Mouse (Mus musculus): Measurements from ENCODE around the gene Clcnka.

Clcnka gene

DNA sequence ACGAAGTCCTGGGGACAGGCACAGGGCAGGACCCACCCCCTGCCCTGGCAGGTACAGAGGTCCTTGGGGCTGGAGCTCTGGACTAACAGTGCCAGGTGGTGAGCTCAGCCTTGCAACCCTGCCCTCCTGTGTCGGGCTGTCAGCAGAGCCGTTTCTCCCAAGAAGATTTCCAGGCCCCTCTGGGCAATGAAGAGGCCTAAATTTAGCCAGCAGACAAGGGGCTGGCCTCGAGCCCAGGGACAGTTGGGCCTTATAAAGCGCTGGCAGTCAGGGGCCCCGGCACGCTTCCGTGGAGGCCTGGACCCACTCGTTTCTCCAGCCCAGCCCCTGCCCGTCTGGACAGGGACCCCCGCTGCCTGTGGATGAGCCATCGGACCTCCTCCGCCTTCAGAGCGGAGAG lies 22.9 kb upstream of the Clcnka start:
- DNase-seq (ENCODE audit: low spot score) = no peak

DNA sequence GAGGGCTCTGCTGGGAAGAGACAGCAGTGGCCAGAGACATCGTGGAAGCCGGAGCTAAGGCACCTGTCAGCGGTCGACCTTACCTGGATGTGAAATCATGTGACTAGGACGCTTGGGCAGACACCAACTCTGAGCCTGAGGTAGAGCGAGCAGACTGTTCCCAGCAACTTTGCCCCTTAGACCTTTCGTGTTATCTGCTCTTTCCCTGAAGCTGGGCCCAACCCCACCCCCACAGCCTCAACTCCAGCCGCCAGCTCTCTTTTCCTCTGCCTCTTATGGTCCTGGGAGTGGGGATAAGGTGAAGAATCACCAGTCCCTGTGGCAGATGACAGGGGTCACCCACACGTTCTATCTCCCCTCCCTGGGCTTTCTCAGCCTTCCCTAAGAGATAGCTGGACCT lies 22.4 kb upstream of the Clcnka start:
- no peak for DNase-seq (ENCODE audit: low spot score)

DNA sequence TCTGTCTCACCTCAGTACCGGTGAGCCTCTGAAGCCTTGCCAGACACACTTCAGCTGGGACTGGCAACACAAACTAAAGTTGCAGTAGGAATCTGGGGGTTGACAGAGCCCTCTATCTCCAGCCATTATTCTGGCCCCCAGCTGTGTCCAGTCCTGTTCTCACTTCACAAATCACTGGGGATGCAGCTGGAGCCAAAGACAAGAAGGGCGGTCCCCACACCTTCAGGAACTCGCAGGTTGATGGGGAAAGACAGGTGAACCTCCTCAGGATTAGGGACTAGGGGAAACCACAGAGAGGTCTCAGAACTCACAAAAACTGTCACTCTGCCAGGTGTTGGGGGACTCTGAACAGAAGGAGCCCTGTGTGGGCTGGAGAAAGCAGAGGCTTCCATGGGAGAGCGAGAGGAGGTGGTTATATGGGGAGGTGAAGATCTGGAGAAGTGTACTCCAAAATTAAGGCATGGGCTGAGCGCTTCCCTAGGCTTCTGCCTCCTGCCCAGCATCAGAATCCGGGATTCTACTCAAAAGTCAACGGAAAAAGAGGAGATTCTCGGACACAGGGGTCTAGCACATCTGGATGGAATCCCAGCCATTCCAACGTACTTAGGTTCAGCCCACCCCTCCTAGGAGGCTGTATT lies 21.8 kb upstream of the Clcnka start, which contains the start of gene Hspb7:
Hspb7 (plus strand) TSS at position 588 of the 638 bp plus-strand sequence.
- DNase-seq (ENCODE audit: low spot score) = no peak

DNA sequence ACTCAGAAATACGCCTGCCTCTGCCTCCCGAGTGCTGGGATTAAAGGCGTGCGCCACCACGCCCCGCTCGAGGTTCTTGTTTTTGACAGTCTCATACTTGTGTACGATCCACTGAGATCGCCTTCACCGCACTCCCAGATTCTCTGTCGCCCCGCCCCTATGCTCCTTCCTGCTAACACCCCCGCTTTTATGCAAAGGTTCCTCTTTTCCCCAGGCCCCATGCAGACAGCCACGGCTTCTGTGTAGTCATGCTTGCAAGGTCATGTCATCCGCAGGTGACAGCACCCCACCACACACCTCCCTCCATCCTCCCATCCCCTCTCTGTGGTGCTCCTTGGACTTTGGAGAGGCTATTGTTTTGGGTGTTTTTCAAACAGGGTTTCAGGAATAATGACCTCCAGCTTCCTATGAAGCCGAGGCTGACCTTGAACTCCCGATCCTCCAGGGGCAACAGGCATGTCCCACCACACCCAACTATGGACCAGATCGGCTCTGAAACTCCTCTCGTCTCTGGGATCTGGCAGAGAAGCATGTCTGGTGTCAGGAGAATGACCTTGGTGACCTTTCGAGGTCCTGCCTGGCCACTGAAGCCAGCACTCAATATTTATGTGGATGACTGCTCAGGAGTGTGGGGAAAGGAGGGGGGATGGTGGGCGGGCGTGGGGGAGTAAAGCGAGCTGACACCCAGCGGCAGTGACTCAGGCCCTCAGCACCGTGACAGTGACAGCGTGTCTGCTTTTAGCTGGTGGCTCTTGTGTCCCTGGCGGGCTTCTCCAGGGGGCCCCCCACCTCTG lies 21.1 kb upstream of the Clcnka start:
- no peak for DNase-seq (ENCODE audit: low spot score)

DNA sequence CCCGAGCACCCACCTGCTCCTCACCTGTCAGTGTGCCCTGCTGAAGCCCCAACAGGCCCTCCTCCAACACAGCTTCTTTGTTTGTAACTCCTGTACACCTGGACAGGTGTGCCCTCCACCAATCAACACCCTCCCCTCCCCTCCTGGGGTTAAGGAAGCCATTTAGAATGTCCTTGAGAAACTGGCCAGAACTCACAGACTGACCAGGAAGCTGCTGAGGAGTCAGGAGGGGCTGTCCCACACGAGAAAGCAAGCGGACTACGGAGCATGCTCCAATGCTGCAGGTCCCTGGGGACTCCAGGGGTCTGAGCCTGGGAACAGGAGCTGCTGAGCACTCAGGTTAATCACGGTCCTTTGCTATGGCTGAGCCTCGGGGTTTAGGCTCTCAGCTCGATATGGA lies 17.4 kb upstream of the Clcnka start, which contains the start of gene Clcnkb:
Clcnkb (minus strand) TSS at position 91 of the 400 bp plus-strand sequence.
- DNase-seq (ENCODE audit: low spot score) = no peak

DNA sequence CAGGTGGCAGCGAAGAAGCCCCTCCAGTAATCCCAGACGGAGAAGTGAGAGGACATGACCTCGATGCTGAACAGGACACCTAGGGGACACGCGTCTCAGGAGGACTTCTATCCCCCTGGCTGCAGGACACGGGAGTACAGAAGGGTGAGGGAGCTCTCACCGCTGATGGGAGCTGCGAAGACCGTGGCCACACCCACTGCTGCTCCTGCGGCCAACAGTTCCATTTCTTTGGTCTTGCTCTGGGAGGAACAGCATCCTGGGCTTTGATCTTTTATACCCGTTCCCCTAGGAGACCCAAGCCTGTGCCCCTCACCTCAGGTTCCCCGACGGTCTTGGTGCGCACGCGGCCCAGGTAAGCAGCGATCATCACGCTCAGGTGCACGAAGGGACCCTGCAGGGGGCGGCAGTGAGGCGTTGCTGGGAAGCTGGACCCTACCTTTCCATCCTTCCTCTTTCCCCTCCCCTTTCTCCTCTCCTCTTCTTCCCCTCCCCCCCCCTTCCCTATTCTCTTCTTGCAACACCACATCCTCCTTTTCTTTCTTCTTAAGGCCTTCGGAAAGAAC lies 13.0 kb upstream of the Clcnka start:
- no peak for DNase-seq (ENCODE audit: low spot score)

DNA sequence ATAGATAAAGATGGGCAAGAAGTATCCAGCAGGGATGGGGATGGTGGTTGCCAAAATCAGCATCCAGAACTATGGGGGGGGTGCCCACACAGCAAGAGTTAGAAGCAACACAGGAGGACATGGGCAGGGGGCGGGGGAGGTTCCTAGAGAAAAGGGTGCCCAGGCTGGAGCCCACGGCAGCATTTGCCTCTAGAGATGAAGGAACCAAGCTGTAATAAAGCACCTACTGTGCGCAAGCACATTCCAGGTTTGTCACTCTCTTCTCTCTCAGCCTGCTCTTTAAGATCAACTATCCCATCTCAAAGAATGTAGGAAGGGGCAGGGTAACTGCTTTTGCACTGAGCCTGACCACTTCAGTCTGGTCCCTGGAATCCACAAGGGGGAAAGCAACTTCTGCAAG lies 10.1 kb upstream of the Clcnka start:
- no peak for DNase-seq (ENCODE audit: low spot score)

DNA sequence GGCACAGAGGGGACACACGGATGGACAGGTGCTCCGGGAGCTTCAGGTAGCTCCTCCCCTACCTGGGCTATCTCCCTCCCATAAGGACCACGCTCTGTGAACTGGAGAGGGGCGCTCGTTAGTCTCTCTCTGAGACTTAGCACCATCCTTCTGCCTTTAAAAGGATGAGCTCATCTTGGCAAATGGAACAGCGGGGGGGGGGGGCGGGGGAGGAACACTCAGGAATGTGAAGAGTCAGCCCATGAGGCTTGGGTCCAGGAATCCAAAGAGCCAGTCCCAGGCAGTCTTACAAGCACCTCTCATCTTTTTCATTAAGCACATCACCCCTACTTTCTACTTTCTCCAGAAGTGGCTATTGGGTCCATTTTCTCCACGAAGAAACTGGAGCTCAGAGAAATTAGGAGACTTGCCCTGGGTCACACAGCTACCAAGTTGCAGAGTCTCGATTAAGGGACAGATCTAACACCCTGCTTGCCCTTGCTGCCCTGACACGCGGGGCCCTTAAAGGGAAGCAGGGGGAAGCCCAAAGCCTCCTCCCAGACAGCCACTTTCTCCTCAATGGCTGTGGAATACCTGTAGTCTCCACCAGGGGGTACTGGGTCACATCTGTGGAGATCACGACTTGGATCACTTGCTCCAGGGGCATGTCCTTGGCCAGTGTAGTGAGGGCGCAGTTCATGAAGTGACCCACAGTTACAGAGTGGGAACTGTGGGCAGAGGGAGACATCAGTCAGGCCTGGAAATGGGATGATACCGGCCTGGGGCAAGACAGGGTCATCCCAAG lies 8.2 kb upstream of the Clcnka start:
- DNase-seq (ENCODE audit: low spot score) = peak; percentile 40

DNA sequence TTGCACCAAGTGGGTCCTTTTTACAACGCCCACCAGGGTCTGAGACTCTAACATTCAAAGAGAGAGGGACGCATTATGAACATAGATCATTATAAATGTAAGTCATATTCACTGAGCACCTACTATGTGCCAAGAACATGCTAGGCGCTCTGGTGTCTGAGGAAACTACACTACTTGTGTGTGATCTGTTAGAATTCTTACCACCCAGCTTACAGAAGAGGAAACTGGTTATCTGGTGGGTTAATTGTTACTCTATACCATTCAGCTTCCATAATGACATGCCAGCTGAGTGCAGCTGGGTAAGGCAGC lies 6.7 kb upstream of the Clcnka start:
- DNase-seq (ENCODE audit: low spot score) = no peak

DNA sequence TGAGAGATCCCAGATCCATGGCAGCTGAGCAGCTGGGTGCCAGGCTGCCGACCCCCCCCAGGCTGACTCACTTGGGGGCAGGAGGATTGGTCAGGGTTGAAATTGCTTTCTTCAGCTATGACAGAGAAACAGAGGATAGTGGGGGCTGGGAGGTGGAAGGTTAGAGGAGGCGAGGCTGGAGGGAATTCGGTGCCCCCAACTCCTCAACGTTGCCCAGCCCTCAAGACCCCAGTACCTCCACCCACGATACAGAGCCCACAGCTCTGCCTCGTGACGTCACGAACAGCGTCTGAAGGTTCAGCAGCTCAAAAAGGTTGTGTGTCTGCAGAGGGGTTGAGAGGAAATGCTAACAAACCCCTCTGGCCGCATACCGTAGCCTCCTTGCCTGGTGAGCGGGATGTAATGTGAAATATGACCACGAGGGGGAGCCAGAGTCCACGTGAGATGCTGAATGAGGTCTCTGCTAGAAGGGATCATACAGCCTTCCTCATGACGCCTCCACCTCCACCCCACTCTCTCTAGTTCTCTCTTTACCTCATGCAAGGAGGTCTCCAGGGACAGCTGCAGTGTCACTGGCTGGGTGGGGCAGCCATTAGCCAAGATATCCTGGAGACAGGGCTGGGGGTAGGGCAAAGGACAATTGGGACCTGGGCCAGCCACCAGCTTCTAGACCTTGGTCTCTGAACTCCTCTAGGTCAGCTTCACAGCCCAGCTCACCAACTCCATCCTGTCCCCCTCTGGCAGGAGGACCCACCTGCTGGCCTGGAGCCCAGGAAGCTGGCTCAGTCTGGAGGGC lies 6.2 kb upstream of the Clcnka start:
- peak; percentile 78 for DNase-seq (ENCODE audit: low spot score)

DNA sequence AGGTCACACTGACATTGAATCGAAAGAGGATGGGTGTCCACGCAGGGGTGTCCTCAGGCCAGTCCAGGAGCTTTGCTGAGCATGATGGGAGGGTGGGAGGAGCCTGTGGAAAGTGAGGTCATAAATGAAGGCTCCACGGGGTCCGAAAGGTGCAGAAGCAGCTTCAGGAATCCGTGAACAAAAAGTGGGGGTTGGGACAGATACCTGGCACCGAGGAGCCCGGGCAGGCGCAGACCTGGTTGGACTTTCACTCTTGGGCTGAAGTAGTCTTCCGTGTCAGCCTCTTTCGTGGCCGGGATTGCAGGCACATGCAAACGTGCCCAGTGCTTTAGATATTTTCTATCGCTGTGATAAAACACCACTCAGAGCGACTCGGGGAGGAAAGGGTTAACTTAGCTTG lies 1.6 kb upstream of the Clcnka start:
- DNase-seq (ENCODE audit: low spot score) = no peak

DNA sequence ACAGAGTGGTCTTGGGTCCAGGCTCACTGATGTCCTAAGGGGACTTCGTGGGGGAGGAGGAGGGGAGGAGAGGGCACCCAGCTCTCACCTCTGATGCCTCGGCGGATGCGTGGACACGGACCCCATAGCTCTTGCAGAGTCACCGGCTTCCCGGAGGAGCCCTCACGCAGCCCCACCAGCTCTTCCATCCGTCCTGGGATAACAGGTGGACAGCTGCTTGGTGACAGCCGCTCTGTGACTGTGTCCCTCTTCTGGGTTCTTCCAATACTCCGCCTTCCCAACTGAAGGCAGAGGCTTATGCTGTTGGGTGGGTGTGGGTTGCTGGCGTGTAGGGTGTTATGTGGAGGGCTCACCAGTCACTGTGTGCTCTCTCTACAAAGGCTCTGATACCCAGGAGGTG lies 663 bp downstream of the Clcnka start:
- no peak for DNase-seq (ENCODE audit: low spot score)

DNA sequence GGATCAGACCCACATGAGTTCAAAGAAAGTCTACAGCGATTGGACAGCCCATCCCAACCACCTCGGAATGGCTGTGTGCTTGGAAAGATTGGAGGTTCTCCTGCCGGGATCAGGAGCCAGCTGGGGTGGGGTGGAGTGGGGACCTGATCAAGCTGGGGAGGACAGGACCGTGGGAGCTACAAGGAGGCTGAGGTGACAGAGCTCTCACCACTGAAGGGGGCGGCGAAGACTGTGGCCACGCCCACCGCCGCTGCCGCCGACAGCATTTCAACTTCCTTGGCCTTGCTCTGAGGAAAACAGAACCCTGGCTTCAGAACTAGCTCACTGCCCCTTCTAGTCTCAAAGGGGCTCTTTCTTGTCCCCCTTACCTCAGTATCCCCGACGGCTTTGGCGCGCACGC lies 3.8 kb downstream of the Clcnka start:
- no peak for DNase-seq (ENCODE audit: low spot score)

DNA sequence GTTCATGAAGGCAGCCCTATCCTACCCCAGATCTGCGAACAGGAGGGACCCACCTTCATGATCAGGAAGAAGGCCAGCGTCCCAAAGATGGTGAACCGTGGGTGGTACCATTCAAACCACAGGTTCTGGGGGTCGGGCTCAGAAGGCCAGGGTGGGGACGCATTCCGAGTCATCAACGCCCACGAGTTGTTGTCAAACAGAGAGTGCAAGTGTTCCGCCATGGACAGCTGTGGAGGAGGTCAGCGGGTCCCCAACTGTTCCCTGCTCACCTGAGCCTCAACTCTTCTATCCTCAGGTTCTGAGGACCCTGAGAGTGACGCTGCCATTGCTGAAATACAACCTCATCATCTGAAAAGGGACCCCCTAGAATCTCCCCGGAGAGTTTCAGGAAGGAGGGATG lies 7.2 kb downstream of the Clcnka start:
- DNase-seq (ENCODE audit: low spot score) = no peak

DNA sequence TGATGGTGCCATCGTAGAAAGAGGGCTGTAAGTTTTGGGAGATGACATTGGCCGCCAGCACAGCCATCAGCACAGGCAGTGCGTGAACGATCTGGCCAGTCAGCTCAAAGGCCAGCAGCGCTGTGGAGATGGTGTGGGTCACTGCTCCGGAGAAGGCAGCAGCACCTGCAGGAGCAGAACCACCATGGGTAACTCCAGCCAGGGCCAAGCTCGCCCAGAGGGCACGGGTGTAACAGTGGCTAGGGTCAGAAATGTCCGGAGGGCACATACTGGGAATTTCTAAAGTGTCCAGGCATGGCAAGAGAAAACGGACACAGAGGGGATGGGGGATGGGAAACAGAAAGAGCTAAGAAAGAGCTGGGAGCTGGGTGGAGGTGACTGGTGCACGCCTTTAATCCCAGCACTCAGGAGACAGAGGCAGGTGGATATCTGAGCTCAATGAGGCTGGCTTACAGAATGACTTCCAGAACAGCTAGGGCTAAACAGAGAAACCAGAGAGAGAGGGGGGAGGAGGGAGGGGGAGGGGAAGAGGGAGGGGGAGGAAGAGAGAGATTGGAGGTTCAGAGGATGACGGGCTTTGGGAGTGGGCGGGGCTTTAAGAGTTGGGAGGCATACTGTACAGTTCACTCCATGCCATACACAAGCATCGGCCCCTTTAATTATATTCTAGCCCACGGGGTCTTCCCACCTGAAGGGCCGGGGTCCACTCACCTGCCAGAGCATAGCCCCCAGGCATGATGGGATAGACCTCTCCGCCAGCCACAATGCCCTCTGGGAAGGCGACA lies 9.0 kb downstream of the Clcnka start:
- no peak for DNase-seq (ENCODE audit: low spot score)

DNA sequence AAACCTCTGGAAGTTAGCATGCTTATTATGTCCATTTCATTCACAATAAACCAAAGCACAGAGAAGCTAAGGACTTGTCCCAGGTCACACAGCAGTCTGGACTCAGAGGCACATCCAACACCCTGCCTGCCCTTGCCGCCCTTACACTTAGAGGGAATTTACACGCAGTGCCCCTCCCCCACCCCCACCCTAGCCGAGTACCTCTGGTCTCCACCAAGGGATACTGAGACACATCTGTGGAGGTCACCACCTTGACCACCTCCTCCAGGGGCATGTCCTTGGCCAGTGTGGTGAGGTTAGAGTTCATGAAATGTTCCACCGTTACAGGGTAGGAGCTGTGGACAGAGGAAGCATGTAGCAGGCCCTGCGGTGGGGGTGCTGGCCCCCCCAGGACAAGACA lies 10.6 kb downstream of the Clcnka start:
- no peak for DNase-seq (ENCODE audit: low spot score)

DNA sequence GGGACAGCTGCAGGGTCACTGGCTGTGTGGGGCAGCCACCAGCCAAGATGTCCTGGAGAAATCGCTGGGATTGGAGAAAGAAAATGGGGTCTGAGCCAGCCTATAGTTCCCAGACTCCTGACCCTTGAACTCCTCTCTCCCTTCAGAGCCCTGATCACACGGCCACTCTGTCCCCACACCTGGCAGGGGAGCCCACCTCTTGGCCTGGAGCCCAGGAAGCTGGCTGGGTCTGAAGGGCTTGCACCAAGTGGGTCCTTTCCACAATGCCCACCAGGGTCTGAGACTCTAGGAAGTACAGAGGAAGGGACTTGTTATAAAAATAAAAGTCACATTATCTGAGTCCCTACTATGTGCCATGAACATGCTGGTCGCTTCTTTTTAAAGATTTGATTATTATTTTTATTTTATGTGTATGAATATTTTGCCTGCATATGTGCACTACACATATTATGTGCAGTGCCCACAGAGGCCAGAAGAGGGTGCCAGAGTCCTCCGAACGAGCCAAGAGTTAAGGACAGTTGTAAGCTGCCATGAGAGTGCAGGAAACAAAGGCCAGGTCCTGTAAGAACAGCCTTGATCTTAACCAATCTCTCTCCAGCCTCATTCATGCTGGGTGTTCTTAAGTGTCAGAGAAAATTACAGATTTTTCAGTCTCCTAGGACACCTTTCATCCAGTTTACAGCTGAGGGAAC lies 11.3 kb downstream of the Clcnka start:
- peak; percentile 74 for DNase-seq (ENCODE audit: low spot score)

DNA sequence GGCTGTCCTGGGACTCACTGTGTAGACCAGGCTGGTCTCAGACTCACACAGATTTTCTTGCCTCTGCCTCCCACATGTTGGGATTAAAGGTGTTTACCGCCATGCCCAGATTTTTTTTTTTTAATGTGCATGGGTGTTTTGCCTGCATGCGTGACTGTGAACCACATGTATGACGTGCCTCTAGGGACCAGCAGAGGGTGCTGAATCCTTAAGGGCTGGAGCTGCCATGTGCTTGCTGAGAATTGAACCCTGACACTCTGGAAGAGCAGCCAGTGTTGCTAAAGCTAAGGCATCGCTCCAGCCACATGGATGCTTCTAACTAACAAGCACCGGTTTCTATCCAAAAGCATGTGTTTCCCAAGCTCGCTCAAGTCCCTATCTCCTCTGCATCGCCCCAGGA lies 12.4 kb downstream of the Clcnka start:
- DNase-seq (ENCODE audit: low spot score) = no peak

DNA sequence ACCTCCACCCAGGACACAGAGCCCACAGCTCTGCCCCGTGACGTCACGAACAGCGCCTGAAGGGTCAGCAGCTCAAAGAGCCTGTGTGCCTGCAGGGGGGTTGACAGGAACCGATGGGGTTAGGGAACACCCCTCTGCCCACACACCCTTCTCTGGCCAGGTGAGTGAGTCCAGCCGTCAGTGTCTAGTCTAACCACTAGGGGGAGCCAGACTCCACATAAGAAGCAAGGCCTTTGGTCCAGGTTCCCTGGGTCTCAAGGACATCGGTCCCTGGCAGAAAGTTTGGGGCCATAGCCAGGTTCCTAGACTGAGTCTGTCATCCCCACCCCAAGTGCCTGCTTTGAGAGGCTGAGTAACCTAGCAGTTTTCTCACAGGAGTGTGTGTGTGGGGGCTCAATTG lies 13.2 kb downstream of the Clcnka start:
- DNase-seq (ENCODE audit: low spot score) = peak; percentile 64

DNA sequence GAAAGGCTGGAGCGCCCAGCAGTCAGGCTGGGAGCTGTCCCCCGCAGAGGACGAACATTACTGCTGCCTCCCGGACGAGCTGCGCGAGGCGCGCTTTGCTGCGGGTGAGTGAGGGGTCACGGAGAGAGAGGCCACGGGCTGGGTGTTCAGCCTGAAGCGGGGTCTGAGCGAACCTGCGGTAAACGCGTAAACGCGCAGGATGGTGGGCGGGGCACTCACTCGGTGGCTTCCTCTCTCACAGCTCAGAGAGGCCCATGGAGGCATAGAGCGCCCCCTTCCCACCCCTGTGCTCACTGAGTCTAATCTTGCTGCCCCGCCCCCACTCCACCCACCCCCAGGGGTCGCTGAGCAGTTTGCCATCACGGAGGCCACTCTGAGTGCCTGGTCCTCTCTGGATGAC lies 16.1 kb downstream of the Clcnka start:
- DNase-seq (ENCODE audit: low spot score) = no peak

DNA sequence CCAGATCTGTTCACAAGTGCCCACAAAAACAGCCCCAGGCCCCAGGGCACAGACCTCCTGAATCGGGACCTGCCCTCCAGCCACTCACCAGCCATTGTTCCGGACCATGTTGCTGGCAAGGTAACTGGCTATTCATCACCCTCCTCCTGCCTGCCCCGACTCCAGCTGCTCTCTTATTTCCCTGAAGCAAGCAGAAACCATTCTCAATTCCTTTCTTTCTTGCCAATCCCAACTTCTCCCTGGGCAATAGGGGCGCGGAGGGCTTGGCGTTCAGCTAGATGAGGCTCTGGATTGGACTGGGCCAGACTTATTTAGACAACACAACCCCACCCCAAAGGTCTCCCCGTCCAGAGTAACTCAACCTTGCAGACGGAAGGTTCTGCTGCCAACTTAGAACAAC lies 18.9 kb downstream of the Clcnka start:
- no peak for DNase-seq (ENCODE audit: low spot score)

Measured in adipocyte (in vitro differentiated cells).